Mouse (Mus musculus) ovary, postnatal 10 days (tissue): ENCODE measurements around the gene Slc28a1.

Source experiments
- DNase-seq: peaks from one replicate; pipeline ENCODE4 v3.0.0; 2022; ENCODE audit warnings: low spot score

Gene Slc28a1

GRCm38 (mm10) chr7:81213347-81214152 is 99.0 kb downstream of the Slc28a1 start, which contains the start of gene Pde8a:
Gene Pde8a (plus strand): TSS chr7:81213596.
- DNase-seq = peak; percentile 12

GRCm38 (mm10) chr7:81214153-81214907 is 99.7 kb downstream of the Slc28a1 start:
- DNase-seq = no peak

GRCm38 (mm10) chr7:81215950-81216349 is 101.4 kb downstream of the Slc28a1 start:
- DNase-seq = no peak

GRCm38 (mm10) chr7:81219321-81219720 is 104.7 kb downstream of the Slc28a1 start:
- DNase-seq = no peak
